Mouse (Mus musculus) right cerebral cortex, postnatal 4 days (tissue): ENCODE data around the gene Cbr3.
A peak's percentile ranks its signal among the peaks of the same experiment; 100 is the strongest.

Experiments
- DNase-seq: peaks from one replicate; pipeline ENCODE4 v3.0.0-alpha.2; 2022

The Cbr3 gene

GRCm38 (mm10) chr16:93712189-93712885 lies 29.3 kb downstream of the Cbr3 start:
- DNase-seq: no peak

GRCm38 (mm10) chr16:93712966-93713365 lies 30.0 kb downstream of the Cbr3 start:
- DNase-seq: no peak

GRCm38 (mm10) chr16:93714426-93714825 lies 31.4 kb downstream of the Cbr3 start:
- DNase-seq: no peak

- no peak for DNase-seq
Observed at GRCm38 (mm10) chr16:93715826-93716225, 32.8 kb downstream of the Cbr3 start.

GRCm38 (mm10) chr16:93717299-93717703 lies 34.3 kb downstream of the Cbr3 start:
- DNase-seq: peak; percentile 55

- no peak for DNase-seq
Observed at GRCm38 (mm10) chr16:93721771-93722170, 38.8 kb downstream of the Cbr3 start.

GRCm38 (mm10) chr16:93722476-93722875 lies 39.5 kb downstream of the Cbr3 start:
- no peak for DNase-seq

GRCm38 (mm10) chr16:93725417-93726144 lies 42.6 kb downstream of the Cbr3 start:
- no peak for DNase-seq

GRCm38 (mm10) chr16:93726186-93726585 lies 43.2 kb downstream of the Cbr3 start:
- DNase-seq: no peak

- DNase-seq: no peak
Observed at GRCm38 (mm10) chr16:93728676-93729075, 45.7 kb downstream of the Cbr3 start.

GRCm38 (mm10) chr16:93729801-93730721 lies 47.0 kb downstream of the Cbr3 start:
- peak; percentile 25 for DNase-seq

- DNase-seq: no peak
Observed at GRCm38 (mm10) chr16:93731310-93731709, 48.3 kb downstream of the Cbr3 start.

- no peak for DNase-seq
Observed at GRCm38 (mm10) chr16:93732875-93733569, 50.0 kb downstream of the Cbr3 start.

GRCm38 (mm10) chr16:93739251-93739650 lies 56.2 kb downstream of the Cbr3 start:
- no peak for DNase-seq
